ENCODE assay signal across 8 mouse cellular contexts in the genomic region with DNA sequence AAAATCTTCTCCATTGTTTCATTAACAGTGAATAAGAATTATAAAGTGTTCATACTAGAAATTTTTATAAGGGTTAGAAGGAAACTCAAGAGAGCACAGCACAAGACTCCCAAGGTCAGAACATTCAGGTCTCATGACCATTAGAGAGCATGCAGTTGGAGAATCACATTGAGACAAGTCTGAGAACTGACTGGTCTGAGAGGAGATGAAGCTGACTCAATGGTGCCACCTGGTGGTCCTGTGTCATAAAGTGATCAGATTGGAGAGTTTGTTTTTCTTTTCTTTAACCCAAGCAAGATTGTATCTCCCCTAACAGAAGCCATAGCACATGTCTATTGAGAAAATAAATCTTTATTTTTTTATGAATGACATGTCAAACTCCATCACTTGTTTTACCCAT.
DNase-seq lines count a peak whose midpoint lies in the region; ATAC-seq and TF ChIP-seq lines count a peak whose summit lies in the region.

No protein-coding gene starts in this region.

- H3K36me3 ChIP-seq in E14TG2a.4 (ENCODE audit: insufficient read depth, low read length): no peaks in the 10 kb centered on the region
- no peaks in the 10 kb centered on the region for H3K36me3 ChIP-seq in heart, embryonic 12.5 days
- H3K36me3 ChIP-seq in liver, embryonic 13.5 days: no peaks in the 10 kb centered on the region
- no peaks in the 10 kb centered on the region for H3K36me3 ChIP-seq in neural tube, embryonic 14.5 days (ENCODE audit: control insufficient read depth, insufficient read depth, low read length)

- no peak overlapping the region for H3K4me3 ChIP-seq in E14TG2a.4 (replicated peaks; ENCODE audit: low read length)
- no peak overlapping the region for H3K4me3 ChIP-seq in heart, embryonic 12.5 days
- no peak overlapping the region for H3K4me3 ChIP-seq in liver, embryonic 13.5 days (replicated peaks)
- no peak overlapping the region for H3K4me3 ChIP-seq in neural tube, embryonic 14.5 days (ENCODE audit: low read depth, low read length)

- H3K9me3 ChIP-seq in E14TG2a.4 (ENCODE audit: low read length): no peaks in the 10 kb centered on the region
- H3K9me3 ChIP-seq in heart, embryonic 12.5 days (replicated peaks): no peaks in the 10 kb centered on the region
- no peaks in the 10 kb centered on the region for H3K9me3 ChIP-seq in liver, embryonic 13.5 days (replicated peaks)
- no peaks in the 10 kb centered on the region for H3K9me3 ChIP-seq in neural tube, embryonic 14.5 days (ENCODE audit: control insufficient read depth, low read length)

- no peaks in the 10 kb centered on the region for H3K27me3 ChIP-seq in E14TG2a.4 (ENCODE audit: insufficient read depth, low read length)
- H3K27me3 ChIP-seq in heart, embryonic 12.5 days (replicated peaks): no peaks in the 10 kb centered on the region
- H3K27me3 ChIP-seq in liver, embryonic 13.5 days: no peaks in the 10 kb centered on the region
- no peaks in the 10 kb centered on the region for H3K27me3 ChIP-seq in neural tube, embryonic 14.5 days (ENCODE audit: control insufficient read depth, insufficient read depth, low read length)

- no peak overlapping the region for H3K4me2 ChIP-seq in heart, embryonic 12.5 days
- no peak overlapping the region for H3K4me2 ChIP-seq in liver, embryonic 13.5 days
- no peak overlapping the region for H3K4me2 ChIP-seq in neural tube, embryonic 14.5 days (ENCODE audit: low read depth, low read length)

- TF ChIP-seq CTCF in E14TG2a.4 (conservative IDR thresholded peaks at IDR 0.05; ENCODE audit: low read length): peak; percentile 38

- no peak overlapping the region for H3K27ac ChIP-seq in heart, embryonic 12.5 days (ENCODE audit: poor library complexity, severe bottlenecking)
- no peak overlapping the region for H3K27ac ChIP-seq in liver, embryonic 13.5 days
- no peak overlapping the region for H3K27ac ChIP-seq in neural tube, embryonic 14.5 days (ENCODE audit: low read depth, low read length)

- H3K9ac ChIP-seq in heart, embryonic 12.5 days: no peak overlapping the region
- no peak overlapping the region for H3K9ac ChIP-seq in liver, embryonic 13.5 days
- H3K9ac ChIP-seq in neural tube, embryonic 14.5 days (replicated peaks; ENCODE audit: low read depth, low read length): no peak overlapping the region

- DNase-seq in adipocyte (ENCODE audit: low spot score): peak; percentile 77
- peak; percentile 85 for DNase-seq in embryo, embryonic 10 days (ENCODE audit: low spot score)
- peak; percentile 53 to 86 for DNase-seq in kidney, postnatal 36 days
- DNase-seq in liver, embryonic 13.5 days: peak; percentile 2

- ATAC-seq in heart, embryonic 12.5 days (ENCODE audit: insufficient number of reproducible peaks, low FRiP score): 0 out of 2 replicates have a peak, but pooled peaks have one; percentile 25
- no peak for ATAC-seq in liver, embryonic 13.5 days (ENCODE audit: low read depth)
- peak; percentile 90 for ATAC-seq in neural tube, embryonic 14.5 days (ENCODE audit: low read depth)
- ATAC-seq in erythroid progenitor cell, adult 5-6 weeks (replicated peaks; ENCODE audit: low FRiP score, poor library complexity, severe bottlenecking): no peak

- H3K4me1 ChIP-seq in E14TG2a.4 (replicated peaks; ENCODE audit: low read depth, low read length): no peaks in the 10 kb centered on the region
- H3K4me1 ChIP-seq in heart, embryonic 12.5 days (replicated peaks): no peaks in the 10 kb centered on the region
- H3K4me1 ChIP-seq in liver, embryonic 13.5 days (replicated peaks): no peaks in the 10 kb centered on the region
- no peaks in the 10 kb centered on the region for H3K4me1 ChIP-seq in neural tube, embryonic 14.5 days (ENCODE audit: control insufficient read depth, insufficient read depth, low read length)

Comparison
In these comparisons a context has a peak if more than half of its experiments do, and no peak if none do; other contexts are left out.
1. DNase-seq: peak in every context shown above with its lines; median percentile 85 in embryo, embryonic 10 days; 77 in adipocyte; 70 in kidney, postnatal 36 days; 2 in liver, embryonic 13.5 days.
2. ATAC-seq: peak in heart, embryonic 12.5 days (single experiment) and neural tube, embryonic 14.5 days (single experiment); none in liver, embryonic 13.5 days (single experiment) and erythroid progenitor cell, adult 5-6 weeks (single experiment).